Mouse (Mus musculus): ENCODE data around the gene Rab5if.
A peak's percentile ranks its signal among the peaks of the same experiment; 100 is the strongest.
"Not testable (repeated sequence)": the region's sequence is repeated elsewhere in the genome, so short reads cannot be mapped to it uniquely, and the experiment has no call there.

The Rab5if gene

DNA sequence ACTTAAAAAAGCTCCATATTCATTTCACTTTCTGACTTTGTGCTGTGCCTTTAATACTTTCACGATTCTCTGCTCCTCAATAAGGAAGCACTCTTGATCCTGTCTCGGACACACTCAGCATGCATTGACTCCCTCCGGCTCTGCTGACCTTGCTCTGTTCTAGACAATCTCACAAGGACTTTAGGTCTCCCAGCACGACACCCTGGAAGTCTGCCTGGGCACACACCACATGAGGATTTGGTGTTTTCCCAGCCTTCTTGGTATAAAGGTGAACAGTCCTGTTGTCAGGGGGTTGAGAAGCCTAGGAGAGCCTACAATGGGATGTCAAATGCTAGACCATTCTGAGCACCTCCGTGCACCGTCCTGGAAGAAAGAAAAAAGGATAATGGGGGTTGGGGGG lies 29.9 kb downstream of the Rab5if start:
- no peak for DNase-seq

DNA sequence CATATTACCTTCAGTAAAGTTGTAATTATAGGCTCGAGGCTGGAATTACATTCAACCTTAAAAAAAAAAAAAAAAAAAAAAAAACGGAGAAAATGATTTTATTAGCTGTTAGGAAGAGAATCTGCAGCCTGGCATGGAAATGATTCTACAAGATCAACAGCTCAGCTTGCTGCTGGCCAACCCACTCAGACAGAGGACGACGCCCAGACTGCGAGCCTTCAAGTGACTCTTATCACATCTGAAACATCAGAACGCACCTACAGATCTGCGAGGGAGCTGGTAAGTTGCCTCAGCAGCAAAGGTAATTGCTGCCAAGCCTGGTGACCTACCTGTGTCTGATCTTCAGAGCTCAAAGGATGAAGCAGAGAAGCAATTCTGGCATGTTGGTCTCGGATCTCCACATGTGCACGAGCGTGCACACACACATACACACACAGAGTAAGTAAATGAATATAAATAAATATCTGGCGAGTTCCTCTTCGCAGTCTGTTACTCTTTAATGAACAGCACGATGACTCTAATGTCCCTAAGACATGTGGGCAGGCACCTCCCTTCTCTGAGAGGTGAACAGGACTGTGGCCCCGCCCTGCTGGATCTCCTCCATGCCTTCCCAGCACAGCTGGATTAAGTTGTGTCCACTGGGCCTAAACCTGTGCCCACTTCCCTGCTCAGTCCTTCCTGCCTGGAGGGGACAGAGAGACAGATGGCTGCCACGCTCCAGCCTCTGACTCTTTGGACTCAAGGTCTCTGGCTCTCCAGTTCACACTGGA lies 31.8 kb downstream of the Rab5if start:
- DNase-seq, result no peak

DNA sequence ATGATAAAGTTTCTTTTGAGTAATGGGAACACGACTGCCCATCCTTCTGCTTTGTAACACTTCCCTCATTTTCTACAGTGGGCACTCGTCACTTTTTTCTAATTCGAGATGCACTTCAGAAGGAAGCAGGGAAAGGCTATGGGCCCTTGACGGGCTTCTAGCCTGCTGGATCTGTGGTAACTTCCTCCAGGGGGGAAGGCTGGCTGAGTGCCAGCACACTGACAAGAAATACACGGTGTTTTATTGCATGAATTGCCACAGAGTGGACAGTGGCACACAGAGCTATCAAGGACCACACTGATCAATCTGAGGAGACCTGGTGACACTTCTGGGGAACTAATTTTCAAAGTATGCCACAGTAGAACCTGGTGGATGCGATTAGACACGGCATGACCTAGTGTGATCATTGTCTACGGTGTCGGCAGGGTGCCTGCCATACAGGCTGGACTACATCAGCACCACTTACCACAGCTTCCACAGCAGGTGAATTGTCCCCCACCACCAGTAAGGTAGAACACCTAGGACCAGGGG lies 33.5 kb downstream of the Rab5if start:
- DNase-seq, result no peak

DNA sequence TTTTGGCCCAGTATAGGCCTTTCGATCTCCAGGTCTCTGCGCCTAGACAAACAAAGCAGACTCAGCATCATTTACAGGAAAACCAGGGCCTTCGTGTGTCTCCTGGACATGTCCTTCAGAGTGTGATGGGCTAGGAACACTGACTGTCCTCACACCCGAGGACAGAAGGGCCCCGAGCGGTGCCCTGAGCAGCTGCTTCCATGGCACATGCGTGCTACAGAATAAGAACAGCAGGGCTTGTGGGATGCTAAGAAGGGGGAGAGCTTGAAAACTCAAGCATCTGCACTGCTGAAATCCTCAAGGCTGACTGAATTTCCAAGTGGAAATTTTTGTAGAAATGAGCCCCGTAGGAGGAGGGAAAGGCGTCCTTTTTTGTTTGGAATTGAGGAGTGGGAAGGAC lies 34.1 kb downstream of the Rab5if start:
- no peak for DNase-seq

DNA sequence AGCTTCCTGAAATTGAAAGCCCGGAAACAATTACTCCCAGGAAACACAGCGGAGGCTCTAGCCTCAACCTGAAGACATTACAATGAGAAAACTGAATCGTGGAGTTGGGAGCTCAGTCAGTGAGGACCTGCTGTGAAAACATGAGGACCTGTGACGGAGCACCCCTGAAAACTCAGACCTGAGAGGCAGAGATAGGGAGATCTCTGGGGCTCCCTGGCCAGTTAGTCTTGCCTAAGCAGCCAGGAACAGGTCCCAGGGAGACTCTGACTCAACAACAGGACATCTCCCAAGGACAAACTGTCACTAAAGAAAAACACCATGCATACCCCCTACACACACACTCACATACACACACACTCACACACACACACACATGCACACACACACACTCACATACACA lies 35.4 kb downstream of the Rab5if start:
- no peak for DNase-seq

DNA sequence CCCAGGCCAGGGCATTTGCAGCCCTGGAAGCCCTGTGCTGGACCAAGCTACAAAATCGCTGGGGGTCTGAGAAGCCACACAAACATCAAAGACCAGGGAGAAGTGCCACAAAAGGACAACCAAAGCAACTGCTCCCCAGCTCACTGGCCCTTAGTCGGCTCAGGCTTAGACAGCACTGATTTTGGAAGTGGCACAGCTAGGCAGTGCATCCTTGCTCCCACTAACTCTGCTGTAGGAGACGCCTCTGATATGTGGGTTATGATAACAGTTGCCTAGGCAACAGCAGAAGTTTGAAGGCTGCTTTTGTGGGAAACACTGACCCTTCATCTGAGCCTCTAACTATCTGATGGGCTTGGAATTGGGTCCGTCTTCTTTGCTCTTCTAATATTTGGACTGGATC lies 36.3 kb downstream of the Rab5if start:
- no peak for DNase-seq

DNA sequence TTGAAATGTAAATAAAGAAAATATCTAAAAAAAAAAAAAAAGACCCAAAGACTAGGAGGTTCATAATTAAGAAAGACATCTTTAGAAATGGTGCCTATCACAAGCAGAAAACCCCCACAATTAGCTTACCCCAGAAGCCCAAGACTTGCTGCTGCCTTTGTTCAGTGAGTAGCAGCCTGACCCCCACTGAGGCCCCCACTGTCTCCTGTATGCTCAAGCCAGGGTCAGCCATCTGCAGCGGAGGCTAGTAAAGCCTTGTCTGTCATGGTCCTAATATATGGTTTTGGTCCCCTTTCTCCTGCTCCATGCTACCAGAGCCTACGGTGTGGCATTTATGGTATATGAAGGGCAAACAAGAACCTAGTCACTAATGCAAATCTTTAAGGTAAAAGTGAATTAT lies 38.4 kb downstream of the Rab5if start:
- DNase-seq, result no peak

DNA sequence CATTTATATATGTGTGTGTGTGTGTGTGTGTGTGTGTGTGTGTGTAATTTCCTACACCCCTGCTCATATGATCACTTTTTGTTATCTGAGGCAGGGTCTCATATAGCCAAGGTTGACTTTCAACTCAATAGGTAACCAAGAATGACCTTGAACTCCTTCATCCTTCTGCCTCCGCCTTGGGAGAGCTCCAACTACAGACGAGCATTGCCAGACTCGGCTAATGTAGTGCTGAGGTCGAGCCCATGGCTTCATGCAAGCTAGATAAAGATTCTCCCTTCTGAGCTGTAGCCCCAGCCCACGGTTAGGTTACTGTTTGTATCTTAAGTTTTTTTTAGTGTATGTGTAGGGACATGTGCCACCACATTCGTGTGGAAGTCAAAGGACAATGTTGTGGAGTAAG lies 39.0 kb downstream of the Rab5if start:
- no peak for DNase-seq

DNA sequence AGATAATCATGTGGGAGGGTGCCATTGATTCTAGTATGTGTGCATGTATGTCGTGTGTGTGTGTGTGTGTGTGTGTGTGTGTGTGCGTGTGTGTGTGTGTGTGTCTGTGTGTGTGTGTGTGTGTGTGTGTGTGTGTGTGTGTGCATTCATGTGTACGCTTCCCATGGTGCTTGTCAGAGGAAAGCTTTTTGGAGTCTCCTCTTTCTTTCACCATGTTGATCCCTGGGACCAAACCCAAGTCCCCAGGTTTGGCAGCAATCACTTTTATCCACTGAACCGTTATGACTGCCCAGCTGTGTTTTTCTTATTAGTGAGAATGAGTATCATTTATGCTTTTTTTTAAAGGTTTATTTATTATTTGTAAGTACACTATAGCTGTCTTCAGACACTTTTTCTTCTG lies 39.5 kb downstream of the Rab5if start:
- not testable (repeated sequence) for DNase-seq

DNA sequence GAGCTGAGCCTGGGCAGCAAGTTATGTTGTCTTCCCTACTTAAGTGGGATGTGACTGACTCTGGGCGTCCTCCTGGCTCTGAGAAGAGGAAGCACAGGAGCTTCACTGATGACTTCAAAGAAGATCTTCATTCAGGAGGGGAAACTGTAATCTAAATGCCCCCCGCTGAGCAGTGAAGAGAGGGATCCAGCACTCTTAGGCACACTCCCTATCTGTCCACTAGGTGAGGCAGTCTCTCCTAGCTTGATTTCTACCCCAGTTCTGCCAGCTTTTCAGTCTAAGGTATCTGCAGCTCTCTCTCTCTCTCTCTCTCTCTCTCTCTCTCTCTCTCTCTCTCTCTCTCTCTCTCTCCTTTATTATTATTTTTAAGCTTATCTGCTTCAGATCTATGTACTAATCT lies 40.4 kb downstream of the Rab5if start:
- DNase-seq, result no peak

DNA sequence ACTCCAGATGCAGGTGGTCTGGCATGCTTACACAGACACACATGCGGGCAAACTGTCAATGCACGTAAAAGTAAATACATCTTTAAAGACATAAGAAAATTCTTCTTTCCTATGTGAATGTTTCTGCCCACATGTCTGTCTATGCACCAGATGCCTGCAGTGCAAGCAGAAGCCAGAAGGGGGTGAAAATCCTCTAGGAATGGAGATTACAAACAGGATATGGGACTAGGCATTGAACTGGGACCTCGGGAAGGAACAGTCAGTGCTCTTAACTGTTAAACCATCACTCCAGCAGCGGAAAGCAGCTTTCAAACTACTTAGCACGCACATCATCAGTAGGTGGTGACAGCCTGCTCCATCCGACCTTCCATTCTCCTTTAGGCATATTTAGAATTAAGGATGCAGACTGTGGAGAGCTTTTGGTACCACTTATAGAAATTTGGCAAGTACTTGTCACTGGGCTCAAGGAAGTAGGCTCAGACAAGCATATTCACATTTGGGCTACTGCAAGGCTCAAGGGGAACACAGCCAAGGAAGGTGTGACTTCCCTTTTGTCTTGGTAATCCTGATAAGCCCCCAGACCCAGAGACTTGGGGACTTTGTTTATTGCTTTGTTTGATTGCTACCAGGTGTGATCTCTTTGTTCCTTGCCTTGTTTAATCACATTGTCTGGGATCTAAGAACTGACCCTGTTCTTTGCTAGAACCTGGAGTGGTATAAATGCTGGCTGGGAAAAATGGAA lies 42.2 kb downstream of the Rab5if start:
- peak; percentile 78 for DNase-seq

DNA sequence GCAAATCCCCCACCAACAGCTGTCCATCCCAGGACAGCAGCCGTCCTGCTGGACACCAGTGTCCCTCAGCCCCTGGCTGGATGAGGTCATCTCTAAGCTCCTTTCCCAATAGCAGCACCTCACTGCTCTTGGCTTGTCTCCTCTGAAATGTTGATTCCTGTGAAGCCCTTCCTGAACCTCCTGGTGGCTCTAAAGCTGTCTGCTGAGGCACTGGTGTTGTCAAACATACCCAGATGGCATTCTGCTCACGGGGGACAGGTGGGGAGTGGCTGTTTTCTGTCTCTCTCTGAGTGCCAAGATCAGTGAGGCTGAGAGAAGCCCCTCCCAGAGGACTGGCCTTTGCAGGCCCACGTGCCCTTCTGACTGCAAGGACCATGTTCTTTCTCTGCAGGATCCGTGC lies 43.0 kb downstream of the Rab5if start:
- not testable (repeated sequence) for DNase-seq

DNA sequence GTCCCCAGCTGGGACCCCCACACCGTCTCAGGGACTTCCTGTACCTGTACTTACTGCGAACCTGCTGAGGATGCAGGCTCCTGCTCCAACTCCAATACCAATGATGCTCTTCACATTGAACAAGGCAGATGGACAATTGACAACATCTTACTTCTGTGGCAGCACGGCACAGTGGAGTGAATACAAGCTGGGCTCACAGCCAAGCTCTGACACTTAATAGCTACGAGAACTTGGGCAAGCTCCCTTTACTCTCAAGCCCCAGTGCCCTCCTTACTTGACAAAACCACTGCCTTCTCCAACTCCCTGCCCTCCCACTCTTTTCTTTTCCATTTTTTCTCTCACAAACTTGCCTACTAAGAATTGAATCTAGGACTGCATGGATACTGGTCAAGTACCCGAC lies 50.3 kb downstream of the Rab5if start:
- no peak for DNase-seq

DNA sequence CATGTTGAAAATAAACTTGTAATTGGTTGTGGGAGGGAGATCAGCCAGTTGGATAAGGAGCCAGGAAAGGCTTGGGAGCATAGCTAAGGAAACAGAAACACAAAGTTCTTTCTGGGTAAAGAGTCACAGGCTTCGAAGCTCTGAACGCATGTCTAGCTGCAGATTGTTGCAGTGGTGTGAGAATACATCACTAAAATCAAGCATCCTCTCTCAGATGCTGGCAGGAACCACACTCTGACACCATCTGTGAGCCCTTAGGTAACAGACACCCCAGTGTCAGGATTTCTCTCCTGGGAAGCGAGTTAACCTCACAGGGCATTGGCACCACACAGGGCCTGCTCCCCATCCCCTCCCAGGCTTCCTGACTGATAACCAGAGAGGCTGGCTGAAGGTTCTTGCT lies 52.6 kb downstream of the Rab5if start:
- DNase-seq, result no peak

DNA sequence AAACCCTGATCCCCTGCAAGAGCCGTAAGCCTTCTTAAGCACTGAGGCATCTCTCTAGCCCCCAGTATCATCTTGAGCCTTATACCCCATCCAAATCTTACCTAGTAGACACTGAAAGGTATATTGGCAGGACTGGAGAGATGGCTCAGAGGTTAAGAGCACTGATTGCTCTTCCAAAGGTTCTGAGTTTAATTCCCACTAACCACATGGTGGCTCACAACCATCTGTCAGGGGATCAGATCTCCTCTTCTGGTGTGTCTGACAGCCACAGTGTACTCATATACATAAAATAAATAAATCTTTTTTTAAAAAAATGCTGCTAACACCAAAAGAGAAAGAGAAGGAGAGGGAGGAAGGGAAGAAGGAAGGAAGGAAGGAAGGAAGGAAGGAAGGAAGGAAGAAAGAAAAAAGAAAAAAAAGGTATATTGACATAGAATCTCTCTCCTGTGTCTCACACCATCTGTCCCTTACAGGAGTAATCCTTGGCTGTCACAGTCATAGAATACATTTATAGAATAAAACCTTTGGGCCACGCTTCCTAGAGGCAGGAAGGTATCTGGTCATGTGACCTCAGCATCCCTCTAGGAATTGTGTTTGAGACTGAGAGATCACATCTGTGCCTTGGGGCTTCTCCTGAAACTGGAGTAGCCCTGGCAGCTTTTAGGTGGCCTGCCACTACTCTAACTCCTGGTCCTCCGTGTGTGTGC lies 53.6 kb downstream of the Rab5if start:
- DNase-seq, result no peak

DNA sequence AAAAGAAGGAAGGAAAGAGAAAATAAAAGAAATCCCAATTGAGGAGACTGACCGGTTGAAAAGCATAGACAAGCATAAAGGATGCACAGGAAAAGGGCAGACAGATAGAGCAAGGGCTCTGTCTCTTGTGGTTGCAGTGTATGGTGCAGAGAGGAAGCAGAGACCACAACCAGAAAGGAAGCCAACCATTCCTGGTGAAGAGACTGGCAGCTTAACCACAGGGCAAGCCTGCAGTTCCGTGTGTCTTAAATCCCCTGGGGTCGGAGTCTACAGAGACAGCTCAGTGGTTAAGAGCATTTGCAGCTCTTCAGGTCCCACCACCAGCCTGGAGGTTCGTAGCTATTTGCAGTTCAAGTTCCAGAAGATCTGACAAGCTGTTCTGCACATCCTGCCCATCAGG lies 55.6 kb downstream of the Rab5if start:
- DNase-seq, result no peak

DNA sequence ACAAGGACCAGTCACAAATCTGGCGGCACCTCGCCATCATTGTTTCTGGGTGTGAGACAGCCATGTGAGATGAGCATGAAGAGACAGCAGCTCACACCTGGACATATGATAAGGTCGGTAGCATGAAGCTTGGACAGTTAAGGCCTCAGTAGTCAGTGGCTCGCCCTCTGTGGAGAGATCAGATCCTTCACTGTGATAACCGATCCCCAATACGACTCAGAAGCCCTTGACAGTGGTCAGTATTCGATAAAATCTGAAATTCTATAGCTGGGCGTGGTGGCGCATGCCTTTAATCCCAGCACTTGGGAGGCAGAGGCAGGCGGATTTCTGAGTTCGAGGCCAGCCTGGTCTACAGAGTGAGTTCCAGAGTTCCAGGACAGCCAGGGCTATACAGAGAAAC lies 56.3 kb downstream of the Rab5if start:
- not testable (repeated sequence) for DNase-seq

DNA sequence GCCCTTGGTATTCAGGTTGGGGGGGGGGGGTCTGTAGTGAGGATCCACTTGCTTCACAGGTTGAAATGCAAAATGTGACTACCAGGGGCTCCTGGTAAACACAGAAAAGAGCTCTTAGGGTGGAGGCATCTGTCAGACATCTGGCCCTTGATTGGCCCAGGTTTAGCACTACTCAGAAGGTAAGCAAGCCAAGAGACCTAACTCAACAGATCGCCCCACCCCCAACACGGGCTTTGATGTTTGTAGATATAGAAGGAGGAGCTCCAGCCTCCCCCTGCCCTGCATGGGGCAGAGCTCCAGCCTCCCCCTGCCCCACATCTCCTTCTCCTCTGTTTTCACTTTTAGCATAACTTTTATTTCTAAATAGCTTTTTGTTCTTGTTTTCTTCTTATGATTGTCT lies 56.9 kb downstream of the Rab5if start:
- DNase-seq, result no peak

DNA sequence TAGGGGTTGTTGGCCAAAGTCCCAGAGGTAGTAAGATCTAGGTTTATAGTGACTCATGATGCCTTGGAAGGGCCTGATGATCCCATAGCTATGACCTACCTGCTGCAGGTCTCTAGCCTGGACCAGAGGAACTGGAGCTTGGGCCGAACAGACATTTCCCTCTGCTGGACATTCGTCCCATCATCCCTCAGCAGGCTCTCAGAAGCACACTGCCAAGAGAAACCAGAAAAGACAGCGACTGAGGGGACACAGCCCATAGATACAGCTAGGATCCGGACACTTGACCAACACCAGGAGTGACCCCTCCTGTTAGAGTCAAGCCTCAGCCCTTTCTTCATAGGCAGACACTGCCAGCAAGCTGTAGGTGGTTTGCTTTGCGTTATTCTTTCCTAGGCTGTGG lies 60.1 kb downstream of the Rab5if start:
- DNase-seq, result no peak

All from kidney, postnatal 14 days (tissue).